Mouse (Mus musculus) MEL (cell line): ENCODE results near the gene Fhdc1. TPM values are rescaled to one million over a fixed set of nuclear protein-coding genes. Genes with fewer than 3 reads are reported as not detected.

Experiments
- DNase-seq: peaks from one replicate; pipeline ENCODE4 v3.0.0; 2011; ENCODE audit warnings: low read depth, low spot score
- H3K27ac ChIP-seq: 2 replicates; pipeline ENCODE4 v1.5.1; 2012; ENCODE audit warnings: low read depth, mild to moderate bottlenecking, control low read depth, low read length, moderate library complexity; ENCODE audit not compliant: control insufficient read depth
- H3K27me3 ChIP-seq, 2 experiments: fragments of 150-350 bp in 1 of 2; sonication (generic) in 1 of 2; 2 replicates each; pipeline ENCODE4 v1.6.1; 2012; ENCODE audit warnings: low read length in 2 of 2, mild to moderate bottlenecking in 2 of 2, improper control_type of control experiment in 1 of 2, moderate library complexity in 1 of 2; ENCODE audit not compliant: insufficient read depth in 2 of 2, control insufficient read depth in 1 of 2
- H3K36me3 ChIP-seq, 2 experiments: 2 replicates each; pipeline ENCODE4 v1.6.1; 2012 to 2014; ENCODE audit warnings: low read length in 2 of 2, improper control_type of control experiment in 1 of 2, inconsistent platforms in 1 of 2, mild to moderate bottlenecking in 1 of 2; ENCODE audit not compliant: insufficient read depth in 2 of 2, control insufficient read depth in 1 of 2
- H3K4me1 ChIP-seq, 2 experiments: fragments of 150-350 bp in 1 of 2; sonication (generic) in 1 of 2; 2 replicates each; pipeline ENCODE4 v1.6.1; 2012; ENCODE audit warnings: low read length in 2 of 2, improper control_type of control experiment in 1 of 2, mild to moderate bottlenecking in 1 of 2; ENCODE audit not compliant: insufficient read depth in 2 of 2, control insufficient read depth in 1 of 2
- H3K4me3 ChIP-seq, 2 experiments: fragments of 150-350 bp in 1 of 2; sonication (generic) in 1 of 2; 2 replicates each; pipeline ENCODE4 v1.5.1; 2012; ENCODE audit warnings: low read depth in 2 of 2, low read length in 2 of 2, mild to moderate bottlenecking in 2 of 2, moderate library complexity in 2 of 2, control low read depth in 1 of 2, improper control_type of control experiment in 1 of 2; ENCODE audit not compliant: control insufficient read depth in 1 of 2, insufficient read depth in 1 of 2
- H3K79me2 ChIP-seq: 2 replicates; pipeline ENCODE4 v1.6.1; 2012; ENCODE audit warnings: mild to moderate bottlenecking, low read length, moderate library complexity; ENCODE audit not compliant: control insufficient read depth, poor library complexity, insufficient read depth
- H3K9ac ChIP-seq: 2 replicates; pipeline ENCODE4 v1.6.1; 2012; ENCODE audit warnings: low read depth, mild to moderate bottlenecking, control low read depth, low read length, moderate library complexity; ENCODE audit not compliant: control insufficient read depth, poor library complexity, severe bottlenecking
- H3K9me3 ChIP-seq: fragments of 150-350 bp; sonication (generic); replicated peaks from 2 replicates; pipeline ENCODE4 v1.6.1; 2012; ENCODE audit warnings: mild to moderate bottlenecking, low read length, improper control_type of control experiment, moderate library complexity; ENCODE audit not compliant: insufficient read depth
- BHLHE40 ChIP-seq: IDR thresholded peaks from 2 replicates; pipeline ENCODE4 v1.6.1; 2012; ENCODE audit warnings: low read depth, mild to moderate bottlenecking, inconsistent platforms, low read length, improper control_type of control experiment, borderline replicate concordance
- CHD1 ChIP-seq: IDR thresholded peaks from 2 replicates; pipeline ENCODE4 v1.6.1; 2012; ENCODE audit warnings: low read depth, mild to moderate bottlenecking, inconsistent platforms, low read length, improper control_type of control experiment
- CHD2 ChIP-seq: IDR thresholded peaks from 2 replicates; pipeline ENCODE4 v1.6.1; 2011; ENCODE audit warnings: low read length, improper control_type of control experiment
- CTCF ChIP-seq, 3 experiments: IDR thresholded peaks in 2 of 3; conservative IDR thresholded peaks in 1 of 3; 2 replicates each; pipeline ENCODE4 v1.5.1; 2011 to 2012; ENCODE audit warnings: low read length in 3 of 3, low read depth in 2 of 3, mild to moderate bottlenecking in 2 of 3, improper control_type of control experiment in 1 of 3, inconsistent platforms in 1 of 3, mixed read lengths in 1 of 3, moderate library complexity in 1 of 3; ENCODE audit not compliant: control insufficient read depth in 1 of 3, insufficient read depth in 1 of 3, poor library complexity in 1 of 3, severe bottlenecking in 1 of 3
- E2F4 ChIP-seq: IDR thresholded peaks from 2 replicates; pipeline ENCODE4 v1.6.1; 2011; ENCODE audit warnings: low read depth, low read length, improper control_type of control experiment, borderline replicate concordance
- ELF1 ChIP-seq: IDR thresholded peaks from 2 replicates; pipeline ENCODE4 v1.6.1; 2014; ENCODE audit warnings: low read depth, mild to moderate bottlenecking, inconsistent platforms, low read length, improper control_type of control experiment, moderate library complexity
- EP300 ChIP-seq, 2 experiments: IDR thresholded peaks; 2 replicates each; pipeline ENCODE4 v1.6.1; 2011; ENCODE audit warnings: improper control_type of control experiment in 2 of 2, low read length in 2 of 2, low read depth in 1 of 2, mild to moderate bottlenecking in 1 of 2
- ETS1 ChIP-seq: IDR thresholded peaks from 2 replicates; pipeline ENCODE4 v1.6.1; 2012; ENCODE audit warnings: low read depth, mild to moderate bottlenecking, inconsistent platforms, low read length, improper control_type of control experiment, moderate library complexity
- GABPA ChIP-seq: IDR thresholded peaks from 2 replicates; pipeline ENCODE4 v1.6.1; 2012; ENCODE audit warnings: low read depth, mild to moderate bottlenecking, inconsistent platforms, low read length, improper control_type of control experiment, moderate library complexity
- GATA1 ChIP-seq: IDR thresholded peaks from 2 replicates; pipeline ENCODE4 v1.6.1; 2011; ENCODE audit warnings: low read depth, low read length, improper control_type of control experiment
- HCFC1 ChIP-seq: IDR thresholded peaks from 2 replicates; pipeline ENCODE4 v1.6.1; 2012; ENCODE audit warnings: low read depth, mild to moderate bottlenecking, inconsistent platforms, low read length, improper control_type of control experiment, moderate library complexity
- JUND ChIP-seq: IDR thresholded peaks from 2 replicates; pipeline ENCODE4 v1.6.1; 2011; ENCODE audit warnings: low read depth, mild to moderate bottlenecking, improper control_type of control experiment, low read length
- KAT2A ChIP-seq: conservative IDR thresholded peaks from 2 replicates; pipeline ENCODE4 v1.6.1; 2012; ENCODE audit warnings: low read depth, low read length, improper control_type of control experiment, inconsistent platforms
- MAFK ChIP-seq: IDR thresholded peaks from 2 replicates; pipeline ENCODE4 v1.6.1; 2011; ENCODE audit warnings: low read depth, mild to moderate bottlenecking, low read length, improper control_type of control experiment, borderline replicate concordance
- MAX ChIP-seq: IDR thresholded peaks from 2 replicates; pipeline ENCODE4 v1.6.1; 2011; ENCODE audit warnings: low read length, improper control_type of control experiment
- MAZ ChIP-seq: IDR thresholded peaks from 2 replicates; pipeline ENCODE4 v1.6.1; 2012; ENCODE audit warnings: low read depth, mild to moderate bottlenecking, inconsistent platforms, low read length, improper control_type of control experiment
- MEF2A ChIP-seq: IDR thresholded peaks from 2 replicates; pipeline ENCODE4 v1.6.1; 2014; ENCODE audit warnings: low read depth, mild to moderate bottlenecking, inconsistent platforms, low read length, improper control_type of control experiment; ENCODE audit not compliant: poor library complexity, insufficient replicate concordance, severe bottlenecking; ENCODE audit errors: extremely low read depth
- MXI1 ChIP-seq: IDR thresholded peaks from 2 replicates; pipeline ENCODE4 v1.6.1; 2011; ENCODE audit warnings: mild to moderate bottlenecking, low read depth, low read length, improper control_type of control experiment
- MYB ChIP-seq: IDR thresholded peaks from 2 replicates; pipeline ENCODE4 v1.6.1; 2011; ENCODE audit warnings: mild to moderate bottlenecking, low read depth, low read length, improper control_type of control experiment
- MYC ChIP-seq: IDR thresholded peaks from 2 replicates; pipeline ENCODE4 v1.6.1; 2011; ENCODE audit warnings: low read depth, mild to moderate bottlenecking, low read length, improper control_type of control experiment, moderate library complexity
- NELFE ChIP-seq: IDR thresholded peaks from 2 replicates; pipeline ENCODE4 v1.6.1; 2011; ENCODE audit warnings: low read depth, low read length, improper control_type of control experiment
- NRF1 ChIP-seq: IDR thresholded peaks from 2 replicates; pipeline ENCODE4 v1.6.1; 2014; ENCODE audit warnings: low read depth, mild to moderate bottlenecking, inconsistent platforms, low read length, improper control_type of control experiment, moderate library complexity; ENCODE audit not compliant: poor library complexity, insufficient read depth, severe bottlenecking
- POLR2A ChIP-seq, 2 experiments: IDR thresholded peaks; 2 replicates each; pipeline ENCODE4 v1.6.1; 2011 to 2012; ENCODE audit warnings: low read length in 2 of 2, mild to moderate bottlenecking in 2 of 2, control low read depth in 1 of 2, improper control_type of control experiment in 1 of 2, low read depth in 1 of 2, moderate library complexity in 1 of 2; ENCODE audit not compliant: control insufficient read depth in 1 of 2, insufficient read depth in 1 of 2, poor library complexity in 1 of 2
- POLR2AphosphoS2 ChIP-seq: IDR thresholded peaks from 2 replicates; pipeline ENCODE4 v1.6.1; 2011; ENCODE audit warnings: low read length, improper control_type of control experiment
- POLR2AphosphoS5 ChIP-seq: IDR thresholded peaks from 2 replicates; pipeline ENCODE4 v1.6.1; 2012; ENCODE audit warnings: low read depth, borderline replicate concordance, mild to moderate bottlenecking, inconsistent platforms, low read length, moderate library complexity, mixed read lengths
- RAD21 ChIP-seq: IDR thresholded peaks from 2 replicates; pipeline ENCODE4 v1.6.1; 2011; ENCODE audit warnings: mild to moderate bottlenecking, low read depth, low read length, improper control_type of control experiment
- RCOR1 ChIP-seq: IDR thresholded peaks from 2 replicates; pipeline ENCODE4 v1.6.1; 2012; ENCODE audit warnings: low read depth, mild to moderate bottlenecking, inconsistent platforms, low read length, improper control_type of control experiment
- SIN3A ChIP-seq: IDR thresholded peaks from 2 replicates; pipeline ENCODE4 v1.6.1; 2012; ENCODE audit warnings: low read length, improper control_type of control experiment, inconsistent platforms
- SMC3 ChIP-seq: IDR thresholded peaks from 2 replicates; pipeline ENCODE4 v1.6.1; 2011; ENCODE audit warnings: low read depth, low read length, improper control_type of control experiment
- TAL1 ChIP-seq: IDR thresholded peaks from 2 replicates; pipeline ENCODE4 v1.6.1; 2012; ENCODE audit warnings: mild to moderate bottlenecking, inconsistent platforms, low read length, moderate library complexity, mixed read lengths
- TBP ChIP-seq: IDR thresholded peaks from 2 replicates; pipeline ENCODE4 v1.8.0; 2011; ENCODE audit warnings: low read depth, low read length, improper control_type of control experiment
- TCF12 ChIP-seq: IDR thresholded peaks from 2 replicates; pipeline ENCODE4 v1.6.1; 2014; ENCODE audit warnings: low read depth, mild to moderate bottlenecking, inconsistent platforms, low read length, improper control_type of control experiment, moderate library complexity
- UBTF ChIP-seq: IDR thresholded peaks from 2 replicates; pipeline ENCODE4 v1.6.1; 2012; ENCODE audit warnings: low read depth, mild to moderate bottlenecking, inconsistent platforms, low read length, improper control_type of control experiment, moderate library complexity, borderline replicate concordance; ENCODE audit not compliant: insufficient read depth
- USF1 ChIP-seq: IDR thresholded peaks from 2 replicates; pipeline ENCODE4 v1.6.1; 2014; ENCODE audit warnings: low read depth, mild to moderate bottlenecking, inconsistent platforms, low read length, improper control_type of control experiment, moderate library complexity
- USF2 ChIP-seq, 2 experiments: IDR thresholded peaks; 2 replicates each; pipeline ENCODE4 v1.6.1; 2011 to 2012; ENCODE audit warnings: improper control_type of control experiment in 2 of 2, low read length in 2 of 2, borderline replicate concordance in 1 of 2, inconsistent platforms in 1 of 2, low read depth in 1 of 2, mild to moderate bottlenecking in 1 of 2; ENCODE audit not compliant: insufficient read depth in 1 of 2
- ZKSCAN1 ChIP-seq: IDR thresholded peaks from 2 replicates; pipeline ENCODE4 v1.6.1; 2012; ENCODE audit warnings: low read depth, mild to moderate bottlenecking, inconsistent platforms, low read length, improper control_type of control experiment, moderate library complexity
- ZMIZ1 ChIP-seq: IDR thresholded peaks from 2 replicates; pipeline ENCODE4 v1.6.1; 2012; ENCODE audit warnings: low read depth, mild to moderate bottlenecking, inconsistent platforms, low read length, improper control_type of control experiment, moderate library complexity
- ZNF384 ChIP-seq: IDR thresholded peaks from 2 replicates; pipeline ENCODE4 v1.6.1; 2012; ENCODE audit warnings: low read depth, mild to moderate bottlenecking, inconsistent platforms, low read length, improper control_type of control experiment
- polyA plus RNA-seq, 2 experiments: library from polyadenylated mRNA; stranded (reverse) in 1 of 2; unstranded in 1 of 2; fragments of >175 nt in 1 of 2; fragments of >200 nt in 1 of 2; gene quantifications; 2 replicates each; pipeline versions ENCODE4 v1.2.1 to v1.2.4; 2012; ENCODE audit warnings: low replicate concordance in 2 of 2, low read depth in 1 of 2; ENCODE audit not compliant: insufficient read length in 2 of 2, insufficient read depth in 1 of 2, missing spikeins in 1 of 2
- total RNA-seq: library from RNA; depleted of rRNA; stranded (reverse); fragments of 300-350 nt; gene quantifications from 2 replicates; pipeline ENCODE4 v1.2.3, GENCODE M21; 2012

Fhdc1 gene
- total and polyA plus RNA-seq, 3 experiments: 0.54 to 2.0 TPM; not detected in 1

- Histone ChIP-seq H3K36me3 (peaks cover 0 to 52% of the 10 kb centered on the region in 2 experiments; a peak in 2 of 4 replicates), H3K4me3 (peak overlapping the region; percentile 8 to 16; a peak in 3 of 4 replicates), H3K79me2 (no peaks in the 10 kb centered on the region), H3K27ac (peak overlapping the region; percentile 67), H3K27me3 (no peaks in the 10 kb centered on the region), H3K9me3 (no peaks in the 10 kb centered on the region), H3K4me1 (peaks cover 23 to 59% of the 10 kb centered on the region in 2 experiments), H3K9ac (no peak overlapping the region)
- DNase-seq: peak; percentile 65
- peak; percentile 68; the same call in 1 of the 2 replicates for TF ChIP-seq MYB
- TF ChIP-seq CTCF (IDR thresholded peaks at IDR 0.05 in 2 of 3, conservative IDR thresholded peaks at IDR 0.05 in 1 of 3; ENCODE audit: control insufficient read depth in 1 of 3, insufficient read depth in 1 of 3, low read depth in 2 of 3, low read length in 3 of 3, poor library complexity in 1 of 3, severe bottlenecking in 1 of 3): no peak
- no peak for TF ChIP-seq SMC3
- no peak for TF ChIP-seq KAT2A
- TF ChIP-seq ETS1: peak; percentile 86
- no peak for TF ChIP-seq MAX
- peak; percentile 86 for TF ChIP-seq RCOR1
- no peak for TF ChIP-seq USF2 (IDR thresholded peaks at IDR 0.05; ENCODE audit: borderline replicate concordance in 1 of 2, insufficient read depth in 1 of 2, low read depth in 1 of 2, low read length in 2 of 2)
- no peak for TF ChIP-seq TBP
- no peak for TF ChIP-seq NRF1
- no peak for TF ChIP-seq CHD1
- no peak for TF ChIP-seq TAL1
- no peak for TF ChIP-seq E2F4
- no peak for TF ChIP-seq ZMIZ1
- TF ChIP-seq MEF2A: no peak
- TF ChIP-seq BHLHE40: peak; percentile 40; the same call in 1 of the 2 replicates
- TF ChIP-seq ZKSCAN1: no peak
- TF ChIP-seq POLR2AphosphoS2: no peak
- TF ChIP-seq ZNF384: no peak
- TF ChIP-seq CHD2: no peak
- peak; percentile 89 for TF ChIP-seq GATA1
- no peak for TF ChIP-seq JUND
- no peak for TF ChIP-seq ELF1
- no peak for TF ChIP-seq MYC
- no peak for TF ChIP-seq USF1
- TF ChIP-seq POLR2A (IDR thresholded peaks at IDR 0.05; ENCODE audit: control insufficient read depth in 1 of 2, insufficient read depth in 1 of 2, low read depth in 1 of 2, low read length in 2 of 2, poor library complexity in 1 of 2): no peak
- peak; percentile 85 for TF ChIP-seq TCF12
- TF ChIP-seq MAFK: no peak
- no peak for TF ChIP-seq MAZ
- no peak for TF ChIP-seq HCFC1
- no peak for TF ChIP-seq UBTF
- TF ChIP-seq RAD21: no peak
- TF ChIP-seq POLR2AphosphoS5: no peak
- no peak for TF ChIP-seq GABPA
- TF ChIP-seq EP300 (IDR thresholded peaks at IDR 0.05; ENCODE audit: low read depth in 1 of 2, low read length in 2 of 2): peak; percentile 71 to 85
- TF ChIP-seq NELFE: no peak
- TF ChIP-seq MXI1: no peak
- TF ChIP-seq SIN3A: 0 out of 2 replicates have a peak, but pooled peaks have one; percentile 20
Measured at GRCm38 (mm10) chr3:84468111-84468453, 12.1 kb downstream of the Fhdc1 start.
